Mouse (Mus musculus) MEL (cell line): Measurements from ENCODE around the gene Cby3. TPM values are rescaled to one million over a fixed set of nuclear protein-coding genes. Genes with fewer than 3 reads are reported as not detected.

ENCODE experiments used
- DNase-seq: peaks from one replicate; pipeline ENCODE4 v3.0.0; 2011; ENCODE audit warnings: low read depth, low spot score
- H3K27ac ChIP-seq: 2 replicates; pipeline ENCODE4 v1.5.1; 2012; ENCODE audit warnings: low read depth, mild to moderate bottlenecking, control low read depth, low read length, moderate library complexity; ENCODE audit not compliant: control insufficient read depth
- H3K27me3 ChIP-seq, 2 experiments: fragments of 150-350 bp in 1 of 2; sonication (generic) in 1 of 2; 2 replicates each; pipeline ENCODE4 v1.6.1; 2012; ENCODE audit warnings: low read length in 2 of 2, mild to moderate bottlenecking in 2 of 2, improper control_type of control experiment in 1 of 2, moderate library complexity in 1 of 2; ENCODE audit not compliant: insufficient read depth in 2 of 2, control insufficient read depth in 1 of 2
- H3K36me3 ChIP-seq, 2 experiments: 2 replicates each; pipeline ENCODE4 v1.6.1; 2012 to 2014; ENCODE audit warnings: low read length in 2 of 2, improper control_type of control experiment in 1 of 2, inconsistent platforms in 1 of 2, mild to moderate bottlenecking in 1 of 2; ENCODE audit not compliant: insufficient read depth in 2 of 2, control insufficient read depth in 1 of 2
- H3K4me1 ChIP-seq, 2 experiments: fragments of 150-350 bp in 1 of 2; sonication (generic) in 1 of 2; 2 replicates each; pipeline ENCODE4 v1.6.1; 2012; ENCODE audit warnings: low read length in 2 of 2, improper control_type of control experiment in 1 of 2, mild to moderate bottlenecking in 1 of 2; ENCODE audit not compliant: insufficient read depth in 2 of 2, control insufficient read depth in 1 of 2
- H3K4me3 ChIP-seq, 2 experiments: fragments of 150-350 bp in 1 of 2; sonication (generic) in 1 of 2; 2 replicates each; pipeline ENCODE4 v1.5.1; 2012; ENCODE audit warnings: low read depth in 2 of 2, low read length in 2 of 2, mild to moderate bottlenecking in 2 of 2, moderate library complexity in 2 of 2, control low read depth in 1 of 2, improper control_type of control experiment in 1 of 2; ENCODE audit not compliant: control insufficient read depth in 1 of 2, insufficient read depth in 1 of 2
- H3K79me2 ChIP-seq: 2 replicates; pipeline ENCODE4 v1.6.1; 2012; ENCODE audit warnings: mild to moderate bottlenecking, low read length, moderate library complexity; ENCODE audit not compliant: control insufficient read depth, poor library complexity, insufficient read depth
- H3K9ac ChIP-seq: 2 replicates; pipeline ENCODE4 v1.6.1; 2012; ENCODE audit warnings: low read depth, mild to moderate bottlenecking, control low read depth, low read length, moderate library complexity; ENCODE audit not compliant: control insufficient read depth, poor library complexity, severe bottlenecking
- H3K9me3 ChIP-seq: fragments of 150-350 bp; sonication (generic); replicated peaks from 2 replicates; pipeline ENCODE4 v1.6.1; 2012; ENCODE audit warnings: mild to moderate bottlenecking, low read length, improper control_type of control experiment, moderate library complexity; ENCODE audit not compliant: insufficient read depth
- BHLHE40 ChIP-seq: IDR thresholded peaks from 2 replicates; pipeline ENCODE4 v1.6.1; 2012; ENCODE audit warnings: low read depth, mild to moderate bottlenecking, inconsistent platforms, low read length, improper control_type of control experiment, borderline replicate concordance
- CTCF ChIP-seq, 3 experiments: IDR thresholded peaks in 2 of 3; conservative IDR thresholded peaks in 1 of 3; 2 replicates each; pipeline ENCODE4 v1.5.1; 2011 to 2012; ENCODE audit warnings: low read length in 3 of 3, low read depth in 2 of 3, mild to moderate bottlenecking in 2 of 3, improper control_type of control experiment in 1 of 3, inconsistent platforms in 1 of 3, mixed read lengths in 1 of 3, moderate library complexity in 1 of 3; ENCODE audit not compliant: control insufficient read depth in 1 of 3, insufficient read depth in 1 of 3, poor library complexity in 1 of 3, severe bottlenecking in 1 of 3
- ELF1 ChIP-seq: IDR thresholded peaks from 2 replicates; pipeline ENCODE4 v1.6.1; 2014; ENCODE audit warnings: low read depth, mild to moderate bottlenecking, inconsistent platforms, low read length, improper control_type of control experiment, moderate library complexity
- EP300 ChIP-seq, 2 experiments: IDR thresholded peaks; 2 replicates each; pipeline ENCODE4 v1.6.1; 2011; ENCODE audit warnings: improper control_type of control experiment in 2 of 2, low read length in 2 of 2, low read depth in 1 of 2, mild to moderate bottlenecking in 1 of 2
- ETS1 ChIP-seq: IDR thresholded peaks from 2 replicates; pipeline ENCODE4 v1.6.1; 2012; ENCODE audit warnings: low read depth, mild to moderate bottlenecking, inconsistent platforms, low read length, improper control_type of control experiment, moderate library complexity
- GABPA ChIP-seq: IDR thresholded peaks from 2 replicates; pipeline ENCODE4 v1.6.1; 2012; ENCODE audit warnings: low read depth, mild to moderate bottlenecking, inconsistent platforms, low read length, improper control_type of control experiment, moderate library complexity
- GATA1 ChIP-seq: IDR thresholded peaks from 2 replicates; pipeline ENCODE4 v1.6.1; 2011; ENCODE audit warnings: low read depth, low read length, improper control_type of control experiment
- MAFK ChIP-seq: IDR thresholded peaks from 2 replicates; pipeline ENCODE4 v1.6.1; 2011; ENCODE audit warnings: low read depth, mild to moderate bottlenecking, low read length, improper control_type of control experiment, borderline replicate concordance
- MAX ChIP-seq: IDR thresholded peaks from 2 replicates; pipeline ENCODE4 v1.6.1; 2011; ENCODE audit warnings: low read length, improper control_type of control experiment
- MAZ ChIP-seq: IDR thresholded peaks from 2 replicates; pipeline ENCODE4 v1.6.1; 2012; ENCODE audit warnings: low read depth, mild to moderate bottlenecking, inconsistent platforms, low read length, improper control_type of control experiment
- MXI1 ChIP-seq: IDR thresholded peaks from 2 replicates; pipeline ENCODE4 v1.6.1; 2011; ENCODE audit warnings: mild to moderate bottlenecking, low read depth, low read length, improper control_type of control experiment
- MYB ChIP-seq: IDR thresholded peaks from 2 replicates; pipeline ENCODE4 v1.6.1; 2011; ENCODE audit warnings: mild to moderate bottlenecking, low read depth, low read length, improper control_type of control experiment
- MYC ChIP-seq: IDR thresholded peaks from 2 replicates; pipeline ENCODE4 v1.6.1; 2011; ENCODE audit warnings: low read depth, mild to moderate bottlenecking, low read length, improper control_type of control experiment, moderate library complexity
- NELFE ChIP-seq: IDR thresholded peaks from 2 replicates; pipeline ENCODE4 v1.6.1; 2011; ENCODE audit warnings: low read depth, low read length, improper control_type of control experiment
- RCOR1 ChIP-seq: IDR thresholded peaks from 2 replicates; pipeline ENCODE4 v1.6.1; 2012; ENCODE audit warnings: low read depth, mild to moderate bottlenecking, inconsistent platforms, low read length, improper control_type of control experiment
- SIN3A ChIP-seq: IDR thresholded peaks from 2 replicates; pipeline ENCODE4 v1.6.1; 2012; ENCODE audit warnings: low read length, improper control_type of control experiment, inconsistent platforms
- TAL1 ChIP-seq: IDR thresholded peaks from 2 replicates; pipeline ENCODE4 v1.6.1; 2012; ENCODE audit warnings: mild to moderate bottlenecking, inconsistent platforms, low read length, moderate library complexity, mixed read lengths
- TBP ChIP-seq: IDR thresholded peaks from 2 replicates; pipeline ENCODE4 v1.8.0; 2011; ENCODE audit warnings: low read depth, low read length, improper control_type of control experiment
- TCF12 ChIP-seq: IDR thresholded peaks from 2 replicates; pipeline ENCODE4 v1.6.1; 2014; ENCODE audit warnings: low read depth, mild to moderate bottlenecking, inconsistent platforms, low read length, improper control_type of control experiment, moderate library complexity
- USF2 ChIP-seq, 2 experiments: IDR thresholded peaks; 2 replicates each; pipeline ENCODE4 v1.6.1; 2011 to 2012; ENCODE audit warnings: improper control_type of control experiment in 2 of 2, low read length in 2 of 2, borderline replicate concordance in 1 of 2, inconsistent platforms in 1 of 2, low read depth in 1 of 2, mild to moderate bottlenecking in 1 of 2; ENCODE audit not compliant: insufficient read depth in 1 of 2
- ZKSCAN1 ChIP-seq: IDR thresholded peaks from 2 replicates; pipeline ENCODE4 v1.6.1; 2012; ENCODE audit warnings: low read depth, mild to moderate bottlenecking, inconsistent platforms, low read length, improper control_type of control experiment, moderate library complexity
- polyA plus RNA-seq, 2 experiments: library from polyadenylated mRNA; stranded (reverse) in 1 of 2; unstranded in 1 of 2; fragments of >175 nt in 1 of 2; fragments of >200 nt in 1 of 2; gene quantifications; 2 replicates each; pipeline versions ENCODE4 v1.2.1 to v1.2.4; 2012; ENCODE audit warnings: low replicate concordance in 2 of 2, low read depth in 1 of 2; ENCODE audit not compliant: insufficient read length in 2 of 2, insufficient read depth in 1 of 2, missing spikeins in 1 of 2
- total RNA-seq: library from RNA; depleted of rRNA; stranded (reverse); fragments of 300-350 nt; gene quantifications from 2 replicates; pipeline ENCODE4 v1.2.3, GENCODE M21; 2012

The Cby3 gene
- total and polyA plus RNA-seq, 3 experiments, result 0.23 to 0.31 TPM; not detected in 1

GRCm38 (mm10) chr11:50326302-50326966 lies 27.8 kb upstream of the Cby3 start (continued):
- no peak for TF ChIP-seq MAFK
- no peak for TF ChIP-seq USF2 (IDR thresholded peaks at IDR 0.05; ENCODE audit: borderline replicate concordance in 1 of 2, insufficient read depth in 1 of 2, low read depth in 1 of 2, low read length in 2 of 2)
- TF ChIP-seq ZKSCAN1, result no peak
- no peak for TF ChIP-seq TAL1
- no peak for TF ChIP-seq MAX
- TF ChIP-seq RCOR1, result no peak
- TF ChIP-seq MAZ, result no peak
- no peak for TF ChIP-seq MXI1
- no peak for TF ChIP-seq MYC
- TF ChIP-seq BHLHE40, result no peak
- peak; percentile 70; the same call in 1 of the 2 replicates for TF ChIP-seq TBP
- no peak for TF ChIP-seq GABPA

DNA sequence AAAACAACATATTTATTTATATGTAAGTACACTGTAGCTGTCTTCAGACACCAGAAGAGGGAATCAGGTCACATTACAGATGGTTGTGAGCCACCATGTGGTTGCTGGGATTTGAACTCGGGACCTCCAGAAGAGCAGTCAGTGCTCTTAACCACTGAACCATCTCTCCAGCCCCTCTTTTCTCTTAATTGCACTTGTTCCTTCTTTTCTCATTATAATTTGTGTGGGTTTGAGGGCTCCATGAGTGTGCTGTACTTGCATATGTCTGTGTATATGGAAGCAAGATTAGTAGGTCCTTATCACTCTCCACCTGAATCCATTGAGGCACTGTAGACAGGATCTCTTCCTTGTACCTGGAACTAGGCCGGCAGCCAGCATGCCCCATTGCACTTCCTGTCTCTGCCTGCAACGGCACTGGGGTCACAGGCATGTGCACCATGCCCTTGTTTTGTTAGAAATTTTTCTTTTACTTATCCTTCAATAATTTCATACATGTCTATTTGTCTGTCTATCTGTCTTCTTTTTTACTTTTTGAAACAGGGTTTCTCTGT lies 26.1 kb upstream of the Cby3 start:
- Histone ChIP-seq H3K36me3 (peaks cover 6 to 37% of the 10 kb centered on the region in 2 experiments; a peak in 3 of 4 replicates), H3K4me3 (no peak overlapping the region), H3K4me1 (peaks cover 13 to 18% of the 10 kb centered on the region in 2 experiments), H3K27ac (peak overlapping the region; percentile 20), H3K27me3 (no peaks in the 10 kb centered on the region), H3K9ac (no peak overlapping the region), H3K79me2 (peaks cover 30% of the 10 kb centered on the region), H3K9me3 (no peaks in the 10 kb centered on the region)
- peak; percentile 80 for DNase-seq
- peak; percentile 43; the same call in 1 of the 2 replicates for TF ChIP-seq MXI1
- TF ChIP-seq TAL1, result peak; percentile 49
- no peak for TF ChIP-seq CTCF (IDR thresholded peaks at IDR 0.05 in 2 of 3, conservative IDR thresholded peaks at IDR 0.05 in 1 of 3; ENCODE audit: control insufficient read depth in 1 of 3, insufficient read depth in 1 of 3, low read depth in 2 of 3, low read length in 3 of 3, poor library complexity in 1 of 3, severe bottlenecking in 1 of 3)
- TF ChIP-seq TBP, result peak; percentile 94
- TF ChIP-seq MAX, result peak; percentile 31; the same call in 1 of the 2 replicates
- TF ChIP-seq BHLHE40, result no peak
- 0 out of 2 replicates have a peak, but pooled peaks have one; percentile 17 for TF ChIP-seq RCOR1
- peak; percentile 24; the same call in 1 of the 2 replicates for TF ChIP-seq SIN3A
- no peak for TF ChIP-seq MYB
- peak; percentile 61 to 72 for TF ChIP-seq EP300 (IDR thresholded peaks at IDR 0.05; ENCODE audit: low read depth in 1 of 2, low read length in 2 of 2)
- TF ChIP-seq TCF12, result peak; percentile 39; the same call in 1 of the 2 replicates
- peak; percentile 69 for TF ChIP-seq GATA1
- peak; percentile 75; the same call in 1 of the 2 replicates for TF ChIP-seq ELF1
- TF ChIP-seq NELFE, result no peak
- TF ChIP-seq ETS1, result peak; percentile 69
